Mouse (Mus musculus): ENCODE data around the gene Plac1. TPM values are rescaled to one million over a fixed set of nuclear protein-coding genes. Genes with fewer than 3 reads are reported as not detected.

Gene Plac1
- polyA plus RNA-seq, 1 experiment from 2014 or later = 4.6 TPM

- Histone ChIP-seq H3K36me3 (no peaks in the 10 kb centered on the region), H3K4me2 (replicated peaks) (no peak overlapping the region), H3K4me1 (replicated peaks) (no peaks in the 10 kb centered on the region), H3K27me3 (replicated peaks) (no peaks in the 10 kb centered on the region), H3K9me3 (no peaks in the 10 kb centered on the region), H3K4me3 (replicated peaks) (no peak overlapping the region), H3K27ac (no peak overlapping the region), H3K9ac (no peak overlapping the region)
- no peak for ATAC-seq
- 61% methylated on average over 6 of the region's 6 CpGs for whole genome bisulfite sequencing
Observed at GRCm38 (mm10) chrX:53224353-53224944, 15.5 kb downstream of the Plac1 start.

- Histone ChIP-seq H3K36me3 (no peaks in the 10 kb centered on the region), H3K9me3 (no peaks in the 10 kb centered on the region), H3K4me2 (replicated peaks) (no peak overlapping the region), H3K4me1 (replicated peaks) (no peaks in the 10 kb centered on the region), H3K4me3 (replicated peaks) (no peak overlapping the region), H3K27ac (no peak overlapping the region), H3K9ac (no peak overlapping the region), H3K27me3 (replicated peaks) (no peaks in the 10 kb centered on the region)
- no peak for ATAC-seq
- WGBS = 73% methylated on average over 9 of the region's 9 CpGs
Observed at GRCm38 (mm10) chrX:53220855-53221254, 19.1 kb downstream of the Plac1 start.

- Histone ChIP-seq H3K9me3 (no peaks in the 10 kb centered on the region), H3K27ac (no peak overlapping the region), H3K27me3 (replicated peaks) (no peaks in the 10 kb centered on the region), H3K36me3 (no peaks in the 10 kb centered on the region), H3K4me3 (replicated peaks) (no peak overlapping the region), H3K4me1 (replicated peaks) (0 out of 2 replicates have a peak, but pooled peaks cover 5% of the 10 kb centered on the region), H3K4me2 (replicated peaks) (no peak overlapping the region), H3K9ac (no peak overlapping the region)
- 52% methylated on average over 7 of the region's 7 CpGs for WGBS
- no peak for ATAC-seq
Observed at GRCm38 (mm10) chrX:53214557-53215229, 25.2 kb downstream of the Plac1 start.

GRCm38 (mm10) chrX:53213838-53214237, 26.1 kb downstream of the Plac1 start:
- Histone ChIP-seq H3K27ac (no peak overlapping the region), H3K36me3 (no peaks in the 10 kb centered on the region), H3K4me2 (replicated peaks) (no peak overlapping the region), H3K4me1 (replicated peaks) (peaks cover 5% of the 10 kb centered on the region; the same call in 1 of the 2 replicates), H3K27me3 (replicated peaks) (no peaks in the 10 kb centered on the region), H3K4me3 (replicated peaks) (no peak overlapping the region), H3K9me3 (no peaks in the 10 kb centered on the region), H3K9ac (no peak overlapping the region)
- WGBS = 63% methylated on average over 2 of the region's 2 CpGs
- ATAC-seq = no peak

GRCm38 (mm10) chrX:53212485-53212884, 27.4 kb downstream of the Plac1 start:
- 39% methylated on average over 9 of the region's 9 CpGs for WGBS
- Histone ChIP-seq H3K27ac (peak overlapping the region; percentile 77; the same call in 1 of the 2 replicates), H3K4me1 (replicated peaks) (peaks cover 7% of the 10 kb centered on the region; the same call in 1 of the 2 replicates), H3K36me3 (no peaks in the 10 kb centered on the region), H3K9ac (no peak overlapping the region), H3K27me3 (replicated peaks) (no peaks in the 10 kb centered on the region), H3K4me3 (replicated peaks) (no peak overlapping the region), H3K9me3 (no peaks in the 10 kb centered on the region), H3K4me2 (replicated peaks) (no peak overlapping the region)
- peak; percentile 37; the same call in 1 of the 2 replicates for ATAC-seq

GRCm38 (mm10) chrX:53211756-53212483, 28.0 kb downstream of the Plac1 start:
- Histone ChIP-seq H3K4me1 (replicated peaks) (peaks cover 7% of the 10 kb centered on the region; the same call in 1 of the 2 replicates), H3K27me3 (replicated peaks) (no peaks in the 10 kb centered on the region), H3K4me2 (replicated peaks) (no peak overlapping the region), H3K27ac (peak overlapping the region; percentile 77), H3K9me3 (no peaks in the 10 kb centered on the region), H3K36me3 (no peaks in the 10 kb centered on the region), H3K4me3 (replicated peaks) (no peak overlapping the region), H3K9ac (no peak overlapping the region)
- WGBS = 49% methylated on average over 7 of the region's 7 CpGs
- ATAC-seq = peak; percentile 88

GRCm38 (mm10) chrX:53209431-53209830, 30.5 kb downstream of the Plac1 start:
- H3K4me1 ChIP-seq (replicated peaks) = peaks cover 5% of the 10 kb centered on the region; the same call in 1 of the 2 replicates
- H3K9me3 ChIP-seq = no peaks in the 10 kb centered on the region
- 68% methylated on average over 7 of the region's 7 CpGs for WGBS
- no peaks in the 10 kb centered on the region for H3K36me3 ChIP-seq
- H3K4me3 ChIP-seq (replicated peaks) = no peak overlapping the region
- H3K9ac ChIP-seq = no peak overlapping the region
- H3K27ac ChIP-seq = 0 out of 2 replicates have a peak overlapping the region, but pooled peaks have one; percentile 4
- ATAC-seq = no peak
- H3K4me2 ChIP-seq (replicated peaks) = no peak overlapping the region
- no peaks in the 10 kb centered on the region for H3K27me3 ChIP-seq (replicated peaks)

- no peak overlapping the region for H3K27ac ChIP-seq
- no peak; the same call in 1 of the 2 replicates for ATAC-seq
- WGBS = 18% methylated on average over 3 of the region's 3 CpGs
- no peaks in the 10 kb centered on the region for H3K9me3 ChIP-seq
- H3K4me1 ChIP-seq (replicated peaks) = peaks cover 2% of the 10 kb centered on the region; the same call in 1 of the 2 replicates
- H3K27me3 ChIP-seq (replicated peaks) = no peaks in the 10 kb centered on the region
- no peak overlapping the region for H3K4me2 ChIP-seq (replicated peaks)
- H3K4me3 ChIP-seq (replicated peaks) = no peak overlapping the region
- no peak overlapping the region for H3K9ac ChIP-seq
- no peaks in the 10 kb centered on the region for H3K36me3 ChIP-seq
Observed at GRCm38 (mm10) chrX:53204690-53205311, 35.1 kb downstream of the Plac1 start.

GRCm38 (mm10) chrX:53201616-53202015, 38.3 kb downstream of the Plac1 start:
- H3K9me3 ChIP-seq = no peaks in the 10 kb centered on the region
- no peak overlapping the region for H3K4me2 ChIP-seq (replicated peaks)
- H3K9ac ChIP-seq = no peak overlapping the region
- no peaks in the 10 kb centered on the region for H3K36me3 ChIP-seq
- H3K27me3 ChIP-seq (replicated peaks) = no peaks in the 10 kb centered on the region
- no peaks in the 10 kb centered on the region for H3K4me1 ChIP-seq (replicated peaks)
- ATAC-seq = no peak
- no peak overlapping the region for H3K4me3 ChIP-seq (replicated peaks)
- no peak overlapping the region for H3K27ac ChIP-seq
- 65% methylated on average over 5 of the region's 5 CpGs for WGBS

- no peak overlapping the region for H3K4me2 ChIP-seq (replicated peaks)
- no peak overlapping the region for H3K27ac ChIP-seq
- no peaks in the 10 kb centered on the region for H3K4me1 ChIP-seq (replicated peaks)
- no peaks in the 10 kb centered on the region for H3K27me3 ChIP-seq (replicated peaks)
- H3K9ac ChIP-seq = no peak overlapping the region
- ATAC-seq = no peak
- 65% methylated on average over 4 of the region's 4 CpGs for WGBS
- no peak overlapping the region for H3K4me3 ChIP-seq (replicated peaks)
- no peaks in the 10 kb centered on the region for H3K36me3 ChIP-seq
- no peaks in the 10 kb centered on the region for H3K9me3 ChIP-seq
Observed at GRCm38 (mm10) chrX:53197681-53198080, 42.2 kb downstream of the Plac1 start.

- WGBS = 57% methylated on average over 5 of the region's 5 CpGs
- H3K4me2 ChIP-seq (replicated peaks) = no peak overlapping the region
- no peaks in the 10 kb centered on the region for H3K36me3 ChIP-seq
- H3K27ac ChIP-seq = no peak overlapping the region
- ATAC-seq = no peak
- no peaks in the 10 kb centered on the region for H3K4me1 ChIP-seq (replicated peaks)
- no peak overlapping the region for H3K4me3 ChIP-seq (replicated peaks)
- H3K27me3 ChIP-seq (replicated peaks) = no peaks in the 10 kb centered on the region
- H3K9me3 ChIP-seq = no peaks in the 10 kb centered on the region
- no peak overlapping the region for H3K9ac ChIP-seq
Observed at GRCm38 (mm10) chrX:53196392-53196791, 43.5 kb downstream of the Plac1 start.

- 84% methylated on average over 1 of the region's 1 CpGs for WGBS
- no peaks in the 10 kb centered on the region for H3K4me1 ChIP-seq (replicated peaks)
- H3K27me3 ChIP-seq (replicated peaks) = no peaks in the 10 kb centered on the region
- no peak overlapping the region for H3K4me3 ChIP-seq (replicated peaks)
- H3K27ac ChIP-seq = no peak overlapping the region
- ATAC-seq = no peak
- H3K36me3 ChIP-seq = no peaks in the 10 kb centered on the region
- no peaks in the 10 kb centered on the region for H3K9me3 ChIP-seq
- no peak overlapping the region for H3K4me2 ChIP-seq (replicated peaks)
- no peak overlapping the region for H3K9ac ChIP-seq
Observed at GRCm38 (mm10) chrX:53188692-53189091, 51.2 kb downstream of the Plac1 start.

All from intestine, embryonic 15.5 days (tissue).